Mouse (Mus musculus): Measurements from ENCODE around the gene 4931406C07Rik.
"Not testable (repeated sequence)": the region's sequence is repeated elsewhere in the genome, so short reads cannot be mapped to it uniquely, and the experiment has no call there.

Gene 4931406C07Rik

DNA sequence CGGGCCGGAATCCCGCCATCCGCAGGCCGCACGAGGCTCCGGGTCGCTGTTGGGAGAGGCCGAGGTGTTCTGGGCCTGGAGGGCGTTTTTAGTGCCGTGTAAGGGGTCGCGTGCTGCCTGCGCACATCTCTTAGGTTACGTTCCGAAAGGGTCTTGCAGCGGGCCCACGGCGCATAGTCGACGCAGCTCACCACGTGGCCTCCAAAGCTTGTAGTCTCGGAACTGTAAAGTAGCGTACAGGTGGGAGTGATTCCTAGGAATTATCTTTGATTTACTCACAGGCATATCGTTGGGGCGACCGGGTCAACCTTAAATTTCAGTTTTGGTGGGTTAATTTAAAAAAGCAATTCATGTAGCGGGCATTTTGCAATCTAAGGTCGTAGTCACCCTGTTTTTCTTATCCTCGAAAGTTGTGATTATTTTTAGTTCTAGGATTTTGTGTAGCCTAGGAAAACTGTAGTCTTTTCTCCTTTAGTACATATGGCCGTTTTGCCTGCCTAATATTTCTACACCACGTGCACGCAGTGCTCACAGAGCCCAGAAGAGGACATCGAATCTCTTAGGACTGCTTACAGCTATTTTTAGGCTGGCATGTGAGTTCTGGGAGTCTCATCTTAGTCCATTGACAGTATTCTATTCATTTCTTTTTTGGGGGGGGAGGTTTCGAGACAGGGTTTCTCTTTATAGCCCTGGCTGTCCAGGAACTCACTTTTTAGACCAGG, at the start of gene 4931406C07Rik:
4931406C07Rik (minus strand) TSS at position 51 of the 722 bp plus-strand sequence.
- no peak for DNase-seq

DNA sequence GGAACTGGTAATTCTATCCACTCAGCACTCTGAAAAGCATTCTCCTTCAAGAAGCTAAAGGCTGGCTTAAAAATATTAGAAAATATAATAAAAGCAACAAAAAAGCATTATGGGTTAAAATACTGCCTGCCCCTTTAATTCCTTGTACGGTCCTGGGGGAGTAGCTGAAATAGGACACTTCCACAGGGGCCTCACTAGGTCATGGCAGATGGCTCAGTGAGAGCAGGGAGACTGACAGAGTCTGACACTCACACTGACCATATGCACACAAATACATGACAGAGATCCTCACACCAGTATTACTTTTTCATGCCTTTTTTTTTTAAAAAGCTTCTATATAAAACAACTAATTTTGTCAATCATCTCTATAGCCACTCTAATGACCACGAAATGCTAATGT, 43.7 kb upstream of the 4931406C07Rik start:
- no peak for DNase-seq

GRCm38 (mm10) chr9:15337776-15338175, 31.5 kb upstream of the 4931406C07Rik start:
- DNase-seq: peak; percentile 35

DNA sequence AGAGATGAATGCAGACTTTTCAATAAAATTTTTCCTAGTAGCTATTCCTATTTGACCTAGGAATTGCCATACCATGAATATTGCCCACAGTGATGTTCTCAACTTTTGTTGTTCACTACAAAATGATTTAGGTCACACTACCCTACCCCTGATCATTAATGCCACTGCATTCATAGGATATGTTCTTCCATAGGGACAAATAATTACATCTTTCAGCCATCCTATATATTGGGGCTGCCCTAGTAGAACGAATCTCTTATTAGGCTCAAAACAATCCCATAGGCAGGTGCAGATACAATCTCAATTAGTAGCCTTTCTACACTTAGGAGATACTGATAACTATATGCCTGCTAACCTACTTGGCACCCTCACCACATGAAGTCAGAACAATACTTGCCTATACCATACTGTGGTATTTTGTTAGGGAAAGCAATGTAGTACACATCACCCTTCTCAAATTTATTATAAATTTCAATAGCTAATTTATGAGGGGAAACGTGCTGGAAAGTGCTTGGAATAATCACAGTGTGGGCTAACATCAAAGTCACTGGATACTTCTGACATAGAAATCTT, 12.0 kb upstream of the 4931406C07Rik start:
- DNase-seq: no peak

DNA sequence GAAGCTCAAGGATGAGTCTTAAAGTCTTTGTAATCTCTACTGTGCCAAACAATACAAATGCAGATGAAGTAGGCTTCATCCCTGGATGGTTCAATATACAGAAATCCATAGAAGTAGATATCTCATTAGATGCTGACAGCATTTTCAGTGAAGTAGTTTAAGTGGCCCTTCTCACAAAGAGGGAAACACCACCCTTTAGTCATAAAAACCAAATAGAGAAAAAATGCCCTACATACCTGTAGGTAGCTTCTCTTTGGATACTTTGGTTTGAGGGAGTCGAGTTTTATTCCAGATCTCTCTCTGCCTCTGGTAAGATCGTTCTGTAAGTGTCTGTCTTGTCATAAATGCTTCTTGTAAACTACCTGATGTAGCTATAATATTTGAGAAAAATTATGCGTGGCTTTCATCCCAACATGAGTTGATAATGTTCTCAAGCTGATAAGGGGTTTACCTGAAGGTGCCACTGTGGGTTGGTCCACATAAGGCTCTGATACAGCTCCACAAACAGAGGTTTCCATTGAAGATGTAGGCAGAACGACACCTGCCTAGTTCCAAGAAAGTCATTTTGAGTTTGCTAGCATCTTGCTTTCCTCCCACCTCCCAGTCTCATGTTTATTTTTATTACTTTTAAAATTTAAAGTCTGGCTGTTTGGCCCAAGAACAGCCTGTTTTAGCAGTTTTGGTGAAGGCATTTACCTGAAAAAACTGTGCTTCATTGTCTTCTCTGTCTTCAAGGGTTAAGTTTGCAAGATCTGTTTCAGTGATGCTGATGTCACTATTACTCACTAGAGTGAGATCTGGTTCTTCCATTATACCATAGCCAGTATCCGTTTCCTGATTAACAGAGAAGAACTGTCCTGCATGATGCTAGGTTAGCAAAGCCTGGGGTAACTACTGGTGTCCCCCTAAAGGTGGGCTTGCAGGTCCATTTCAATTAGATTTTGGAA, 11.2 kb upstream of the 4931406C07Rik start:
- no peak for DNase-seq

- not testable (repeated sequence) for DNase-seq
These were observed 10.0 kb upstream of the 4931406C07Rik start for GRCm38 (mm10) chr9:15316296-15316695.

DNA sequence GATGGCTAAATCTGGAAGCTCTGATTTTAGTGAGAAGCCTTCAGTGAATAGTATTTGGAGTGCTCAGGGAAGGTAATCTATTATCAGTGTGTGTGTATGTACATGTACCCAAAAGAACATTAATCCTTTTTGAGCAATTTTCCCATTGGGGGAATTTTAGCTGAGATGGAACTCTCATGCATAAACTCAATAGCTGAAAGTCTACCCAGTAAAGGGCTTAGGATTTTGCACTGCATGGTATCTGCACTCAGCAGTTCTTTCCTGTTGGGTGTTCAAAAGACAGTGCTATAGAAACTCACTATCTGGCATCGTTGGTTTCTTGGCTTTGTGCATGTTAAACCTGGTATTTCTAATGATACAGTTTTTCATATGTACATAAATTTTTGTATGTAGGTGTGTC, 8.4 kb upstream of the 4931406C07Rik start:
- no peak for DNase-seq

GRCm38 (mm10) chr9:15313633-15314032, 7.4 kb upstream of the 4931406C07Rik start:
- DNase-seq: no peak

- no peak for DNase-seq
These were observed 5.9 kb upstream of the 4931406C07Rik start for GRCm38 (mm10) chr9:15312054-15312735.

- DNase-seq: no peak
These were observed 3.9 kb upstream of the 4931406C07Rik start for GRCm38 (mm10) chr9:15310179-15310578.

GRCm38 (mm10) chr9:15309425-15309824, 3.2 kb upstream of the 4931406C07Rik start:
- DNase-seq: no peak

DNA sequence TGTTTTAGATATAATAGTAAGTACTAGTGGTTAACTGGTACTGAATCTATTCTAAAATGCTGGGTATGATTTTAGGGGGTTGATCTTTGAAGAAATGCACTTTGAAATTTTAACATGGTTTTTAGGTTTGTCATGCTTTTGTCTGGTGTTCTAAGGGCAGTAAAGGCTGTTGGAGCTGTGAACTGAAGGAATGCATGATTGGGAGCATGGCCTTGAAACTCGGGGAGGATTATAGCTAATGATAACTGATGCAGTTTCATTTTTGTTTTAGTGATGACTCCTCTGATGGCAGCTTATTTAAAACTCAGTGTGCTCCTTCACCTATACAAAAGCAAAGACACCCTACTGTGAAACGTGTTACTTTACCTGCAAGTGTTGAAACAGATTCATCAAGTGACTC, 2.0 kb upstream of the 4931406C07Rik start:
- DNase-seq: no peak

DNA sequence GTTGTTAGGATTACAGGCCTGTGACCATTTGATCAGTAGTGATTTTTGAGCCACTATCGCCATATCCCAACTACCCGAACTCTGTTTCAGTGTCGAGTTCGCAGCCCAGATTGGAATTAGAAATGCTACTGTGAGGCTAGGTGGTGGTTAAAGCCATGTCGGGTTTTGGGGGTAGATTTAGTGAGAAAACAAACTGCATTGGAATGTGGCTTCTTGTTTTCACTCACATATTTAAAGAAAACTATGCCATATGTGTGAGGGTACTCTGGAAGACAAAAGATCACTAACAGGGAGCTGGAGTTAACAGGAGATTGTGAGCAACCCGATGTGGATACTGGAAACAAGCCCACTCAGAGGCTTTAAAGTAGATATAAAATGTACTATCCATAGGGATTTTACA, 1.0 kb upstream of the 4931406C07Rik start:
- no peak for DNase-seq

DNA sequence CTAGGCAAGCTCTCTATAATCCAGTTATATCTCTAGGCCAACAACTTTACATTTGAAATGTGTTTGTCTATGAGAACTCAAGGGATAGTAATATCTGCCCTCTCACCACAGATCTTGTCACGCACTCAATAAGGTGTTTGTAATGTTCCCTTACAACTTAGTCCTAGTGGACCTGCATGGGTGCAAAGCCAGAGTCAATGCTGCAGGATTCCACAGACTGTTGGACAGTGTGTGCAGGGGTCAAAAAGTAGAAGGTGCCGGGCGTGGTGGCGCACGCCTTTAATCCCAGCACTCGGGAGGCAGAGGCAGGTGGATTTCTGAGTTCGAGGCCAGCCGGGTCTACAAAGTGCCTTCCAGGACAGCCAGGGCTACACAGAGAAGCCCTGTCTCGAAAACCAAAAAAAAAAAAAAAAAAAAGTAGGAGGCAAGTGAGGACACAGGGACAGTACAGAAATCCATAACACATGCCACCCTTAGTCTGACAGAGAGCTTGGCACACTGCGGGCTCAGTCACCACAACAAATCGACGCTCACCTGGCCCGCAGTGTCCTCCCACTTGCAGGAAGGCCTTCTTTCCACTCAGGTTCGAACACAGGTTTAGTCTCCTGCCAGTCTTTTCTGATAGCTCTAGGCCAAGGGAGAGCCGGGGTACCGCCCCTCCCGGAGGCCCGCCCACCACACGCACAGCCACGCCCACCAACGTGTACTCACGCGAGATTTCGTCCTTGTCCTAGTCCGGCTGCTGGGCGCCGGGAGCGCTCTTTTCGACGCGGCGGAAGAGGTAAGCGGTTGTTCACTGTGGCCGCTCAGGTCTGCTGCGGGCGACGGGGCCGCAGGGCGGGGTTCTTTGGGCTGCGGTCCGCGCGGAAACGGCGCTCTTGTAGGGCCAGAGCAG, 498 bp downstream of the 4931406C07Rik start, which contains the start of gene Taf1d:
Taf1d (plus strand) TSS at position 712 of the 895 bp plus-strand sequence.
- peak; percentile 97 for DNase-seq

- peak; percentile 65 for DNase-seq
These were observed 3.4 kb downstream of the 4931406C07Rik start for GRCm38 (mm10) chr9:15302881-15303280.

DNA sequence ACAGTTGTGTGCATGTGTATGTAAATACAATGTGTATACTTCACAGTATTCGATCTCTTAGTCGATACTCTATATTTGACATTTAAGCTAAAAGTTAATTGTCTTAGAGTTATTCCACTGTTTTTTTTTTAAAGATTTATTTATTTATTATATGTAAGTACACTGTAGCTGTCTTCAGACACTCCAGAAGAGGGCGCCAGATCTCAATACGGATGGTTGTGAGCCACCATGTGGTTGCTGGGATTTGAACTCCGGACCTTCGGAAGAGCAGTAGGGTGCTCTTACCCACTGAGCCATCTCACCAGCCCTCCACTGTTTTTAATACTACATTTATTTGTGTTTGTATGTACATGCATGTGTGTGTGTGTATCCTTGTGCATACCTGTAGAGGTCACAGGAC, 4.2 kb downstream of the 4931406C07Rik start:
- not testable (repeated sequence) for DNase-seq

DNA sequence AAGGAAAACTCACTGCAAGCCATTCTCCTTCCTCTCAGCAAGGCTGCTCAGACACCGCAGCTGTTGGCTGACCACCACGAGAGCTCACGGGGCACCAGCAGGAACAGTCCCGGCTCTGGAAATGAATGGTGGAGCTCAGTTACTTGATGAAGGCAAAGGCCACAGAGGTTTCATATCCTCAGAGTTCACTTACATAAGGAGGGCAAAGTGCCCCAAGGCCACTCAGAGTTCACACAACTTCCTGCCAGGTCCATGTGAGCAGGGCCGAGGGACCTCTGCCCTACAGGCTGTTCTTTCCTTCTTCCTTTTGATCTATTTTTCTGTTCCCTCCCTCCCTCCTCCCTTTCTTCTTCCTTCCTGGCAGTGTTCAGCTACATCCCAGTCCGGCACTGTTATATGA, 4.8 kb downstream of the 4931406C07Rik start:
- peak; percentile 88 for DNase-seq

DNA sequence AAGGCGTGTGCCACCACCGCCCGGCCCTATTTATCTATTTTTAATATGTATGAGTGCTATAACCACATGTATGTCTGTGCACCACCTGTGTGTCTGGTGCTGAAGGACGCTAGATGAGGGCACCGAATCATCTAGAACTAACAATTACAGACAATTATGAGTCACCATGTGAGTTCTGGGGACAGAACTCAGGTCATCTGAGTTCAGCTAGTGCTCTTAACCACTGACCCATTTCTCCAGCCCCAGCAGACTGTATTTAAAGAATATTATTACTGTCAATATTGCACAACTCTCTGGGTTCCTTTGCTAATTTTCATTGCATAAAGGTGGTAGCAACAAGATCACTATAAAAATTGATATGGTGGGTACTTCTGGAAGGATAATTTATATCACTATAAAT, 6.2 kb downstream of the 4931406C07Rik start:
- no peak for DNase-seq

GRCm38 (mm10) chr9:15298451-15298850, 7.8 kb downstream of the 4931406C07Rik start:
- DNase-seq: no peak

DNA sequence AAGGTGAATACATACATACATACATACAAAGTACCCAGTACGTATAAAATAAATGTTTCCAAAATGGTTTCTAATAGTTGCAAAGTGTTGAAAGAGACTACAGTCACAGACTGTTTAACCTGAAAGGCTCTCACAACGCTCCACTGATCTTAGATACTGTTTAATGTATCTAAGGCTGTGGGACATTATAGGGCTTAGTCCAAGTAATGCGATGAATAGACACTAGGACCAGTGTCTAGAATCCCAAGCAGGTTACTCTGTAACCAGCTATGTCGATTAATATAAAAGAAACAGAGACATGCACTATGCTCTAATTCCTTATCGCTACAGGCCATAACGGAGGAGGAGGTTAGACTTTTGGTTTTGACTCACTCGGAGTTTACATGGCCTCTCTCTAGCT, 9.1 kb downstream of the 4931406C07Rik start:
- no peak for DNase-seq

- DNase-seq: no peak
These were observed 17.0 kb downstream of the 4931406C07Rik start for GRCm38 (mm10) chr9:15289251-15289650.

DNA sequence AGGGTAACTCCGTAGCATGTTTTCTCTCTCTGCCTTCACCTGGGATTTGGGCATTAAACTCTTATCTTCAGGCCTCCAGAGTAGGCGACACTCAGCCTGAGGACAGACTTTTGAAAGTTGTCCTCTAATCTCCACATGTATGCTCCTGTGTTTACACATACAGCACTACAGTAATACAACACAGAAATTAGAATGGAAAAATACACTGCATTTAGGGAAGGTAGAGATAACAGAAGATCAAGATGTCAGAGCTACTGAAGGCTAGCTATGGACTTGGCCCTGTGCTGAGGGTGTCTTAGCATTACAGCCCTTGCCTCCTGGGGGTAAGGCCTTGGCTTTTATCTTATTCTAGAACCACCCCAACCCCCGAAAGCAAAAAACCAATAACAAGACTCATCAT, 17.8 kb downstream of the 4931406C07Rik start:
- no peak for DNase-seq

All from kidney, postnatal 14 days (tissue).